Mouse (Mus musculus): ENCODE results near the gene Syt14.

GRCm38 (mm10) chr1:192962323-192962722 lies 73.3 kb downstream of the Syt14 start:
- TF ChIP-seq CTCF (IDR thresholded peaks at IDR 0.05; ENCODE audit: low read depth) (no peak), EP300 (IDR thresholded peaks at IDR 0.05; ENCODE audit: low read depth) (no peak)

Measured in heart, postnatal 0 days (tissue).